Mouse (Mus musculus) heart, adult 11 months (tissue): ENCODE measurements around the gene Paqr9.

ENCODE experiments used
- DNase-seq: peaks from one replicate; pipeline ENCODE4 v3.0.0; 2022

Paqr9 gene

GRCm38 (mm10) chr9:95546679-95547078 is 12.8 kb upstream of the Paqr9 start:
- peak; percentile 79 for DNase-seq

GRCm38 (mm10) chr9:95549626-95550411 is 9.6 kb upstream of the Paqr9 start:
- DNase-seq = peak; percentile 81

GRCm38 (mm10) chr9:95550856-95551774 is 8.3 kb upstream of the Paqr9 start:
- peak; percentile 97 for DNase-seq

- peak; percentile 70 for DNase-seq
These were observed 7.2 kb upstream of the Paqr9 start for GRCm38 (mm10) chr9:95552175-95552705.

GRCm38 (mm10) chr9:95554231-95555221 is 4.9 kb upstream of the Paqr9 start:
- DNase-seq = no peak

- no peak for DNase-seq
These were observed 4.2 kb upstream of the Paqr9 start for GRCm38 (mm10) chr9:95555233-95555740.

- peak; percentile 84 for DNase-seq
These were observed 3.4 kb upstream of the Paqr9 start for GRCm38 (mm10) chr9:95556067-95556512.

- no peak for DNase-seq
These were observed 1.7 kb upstream of the Paqr9 start for GRCm38 (mm10) chr9:95557722-95558121.

GRCm38 (mm10) chr9:95558726-95559058 is 765 bp upstream of the Paqr9 start:
- no peak for DNase-seq

- DNase-seq = peak; percentile 96
These were observed 679 bp downstream of the Paqr9 start for GRCm38 (mm10) chr9:95559936-95560735.

GRCm38 (mm10) chr9:95564047-95564446 is 4.6 kb downstream of the Paqr9 start:
- peak; percentile 89 for DNase-seq

- DNase-seq = peak; percentile 83
These were observed 6.9 kb downstream of the Paqr9 start for GRCm38 (mm10) chr9:95566394-95566793.

- peak; percentile 86 for DNase-seq
These were observed 7.5 kb downstream of the Paqr9 start for GRCm38 (mm10) chr9:95566931-95567330.

- peak; percentile 80 for DNase-seq
These were observed 9.8 kb downstream of the Paqr9 start for GRCm38 (mm10) chr9:95569249-95569648.

GRCm38 (mm10) chr9:95569966-95570365 is 10.5 kb downstream of the Paqr9 start:
- DNase-seq = peak; percentile 31

- peak; percentile 45 for DNase-seq
These were observed 11.1 kb downstream of the Paqr9 start for GRCm38 (mm10) chr9:95570604-95571003.

GRCm38 (mm10) chr9:95571494-95571893 is 12.0 kb downstream of the Paqr9 start:
- DNase-seq = peak; percentile 71

GRCm38 (mm10) chr9:95572558-95572957 is 13.1 kb downstream of the Paqr9 start:
- peak; percentile 83 for DNase-seq

GRCm38 (mm10) chr9:95574116-95574515 is 14.7 kb downstream of the Paqr9 start:
- peak; percentile 59 for DNase-seq

GRCm38 (mm10) chr9:95577502-95577901 is 18.0 kb downstream of the Paqr9 start:
- DNase-seq = peak; percentile 63

GRCm38 (mm10) chr9:95578366-95578895 is 19.0 kb downstream of the Paqr9 start:
- DNase-seq = no peak
